Mouse (Mus musculus) bone marrow macrophage, adult 2 months (primary cell): ENCODE data around the gene Pitpna.

Source experiments
- CTCF ChIP-seq: IDR thresholded peaks from 2 replicates; pipeline ENCODE4 v1.5.1; 2012; ENCODE audit warnings: low read depth, mild to moderate bottlenecking, low read length, moderate library complexity
- POLR2A ChIP-seq: IDR thresholded peaks from 2 replicates; pipeline ENCODE4 v1.6.1; 2012; ENCODE audit warnings: mild to moderate bottlenecking, low read depth, low read length, borderline replicate concordance

DNA sequence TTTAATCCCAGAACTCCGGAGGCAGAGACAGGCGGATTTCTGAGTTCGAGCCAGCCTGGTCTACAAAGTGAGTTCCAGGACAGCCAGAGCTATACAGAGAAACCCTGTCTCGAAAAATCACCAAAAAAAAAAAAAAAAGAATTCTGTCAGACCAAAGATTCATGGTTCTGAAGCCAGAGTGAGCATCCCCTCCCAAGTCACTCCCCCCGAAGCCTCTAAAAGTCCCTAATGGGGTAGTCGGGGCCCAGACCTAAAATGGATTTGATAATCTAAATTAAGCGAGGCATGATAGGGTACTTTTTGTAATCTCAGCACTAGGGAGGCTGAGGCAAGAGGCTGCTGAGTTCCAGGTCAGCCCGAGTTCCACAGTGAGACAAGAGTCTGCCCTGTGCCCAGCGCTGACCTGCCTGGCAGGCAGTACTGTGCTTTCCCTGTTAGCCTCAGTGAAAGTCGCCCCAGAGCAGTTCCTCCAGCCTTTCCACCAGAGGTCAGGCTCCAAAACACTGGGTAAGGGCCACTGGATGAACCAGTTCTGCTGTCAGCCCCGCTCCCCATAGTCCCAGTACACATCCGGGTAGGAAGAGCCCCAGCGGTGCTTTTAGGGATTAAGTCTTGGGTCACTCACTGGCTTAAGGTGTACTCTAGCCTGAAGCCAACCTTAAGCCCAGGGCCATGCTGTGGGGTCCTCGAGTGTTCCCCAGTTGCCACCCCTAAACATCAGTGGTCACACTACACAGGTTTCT is 65.2 kb downstream of the Pitpna start:
- TF ChIP-seq CTCF, result 0 out of 2 replicates have a peak, but pooled peaks have one; percentile 19
- no peak for TF ChIP-seq POLR2A
